Mouse (Mus musculus) embryonic facial prominence, embryonic 11.5 days (tissue): ENCODE measurements around the gene Gm2a. TPM values are rescaled to one million over a fixed set of nuclear protein-coding genes. Genes with fewer than 3 reads are reported as not detected.
"Not testable (repeated sequence)": the region's sequence is repeated elsewhere in the genome, so short reads cannot be mapped to it uniquely, and the experiment has no call there.

ENCODE experiments used
- ATAC-seq: fragments of 200-750 bp; cut with Nextera tagmentation; replicated peaks from 2 replicates; pipeline ENCODE4 v1.8.0; 2017; ENCODE audit warnings: low read depth; ENCODE audit not compliant: insufficient number of reproducible peaks, low FRiP score, low TSS enrichment
- DNase-seq: peaks from one replicate; pipeline ENCODE4 v3.0.0-alpha.2; 2015; ENCODE audit warnings: low spot score
- H3K27ac ChIP-seq: fragments of 300-500 bp; sonication (generic); replicated peaks from 2 replicates; pipeline ENCODE4 v1.5.1; 2014; ENCODE audit warnings: mild to moderate bottlenecking, low read depth, low read length, control low read depth
- H3K27me3 ChIP-seq: fragments of 300-500 bp; sonication (generic); 2 replicates; pipeline ENCODE4 v1.6.1; 2014; ENCODE audit warnings: mild to moderate bottlenecking, low read length, moderate library complexity, mixed read lengths; ENCODE audit not compliant: control insufficient read depth, insufficient read depth
- H3K36me3 ChIP-seq: fragments of 300-500 bp; sonication (generic); replicated peaks from 2 replicates; pipeline ENCODE4 v1.6.1; 2014; ENCODE audit warnings: low read depth, mild to moderate bottlenecking, low read length, moderate library complexity, mixed read lengths; ENCODE audit not compliant: control insufficient read depth, insufficient read depth
- H3K4me1 ChIP-seq: fragments of 300-500 bp; sonication (generic); 2 replicates; pipeline ENCODE4 v1.6.1; 2014; ENCODE audit warnings: low read length, mixed read lengths; ENCODE audit not compliant: control insufficient read depth, insufficient read depth
- H3K4me2 ChIP-seq: fragments of 300-500 bp; sonication (generic); 2 replicates; pipeline ENCODE4 v1.6.1; 2014; ENCODE audit warnings: low read depth, mild to moderate bottlenecking, control low read depth, low read length, moderate library complexity
- H3K4me3 ChIP-seq: fragments of 300-500 bp; sonication (generic); 2 replicates; pipeline ENCODE4 v1.5.1; 2014; ENCODE audit warnings: low read depth, low read length, control low read depth
- H3K9ac ChIP-seq: fragments of 300-500 bp; sonication (generic); replicated peaks from 2 replicates; pipeline ENCODE4 v1.6.1; 2014; ENCODE audit warnings: mild to moderate bottlenecking, control low read depth, low read length
- H3K9me3 ChIP-seq: fragments of 300-500 bp; sonication (generic); replicated peaks from 2 replicates; pipeline ENCODE4 v1.6.1; 2016; ENCODE audit warnings: mild to moderate bottlenecking, low read length, inconsistent platforms, mixed read lengths; ENCODE audit not compliant: control insufficient read depth
- WGBS: fragments of 180-500 bp; shearing (Covaris S2); extraction: QIAGEN DNeasy Blood & Tissue Kit; methylation state at CpG from one replicate; pipeline ENCODE4 v1.1.7; 2014; 5-methylcytosine and 5-hydroxymethylcytosine counted together
- polyA plus RNA-seq: library from polyadenylated mRNA; unstranded; fragments of >200 nt; fragmentation: Nextera tagmentation; extraction: Ambion mirVana; gene quantifications from 2 replicates; pipeline ENCODE4 v1.2.1, GENCODE M21; 2014

Gene Gm2a
- polyA plus RNA-seq, 1 experiment from 2014 or later, result 12.3 TPM

DNA sequence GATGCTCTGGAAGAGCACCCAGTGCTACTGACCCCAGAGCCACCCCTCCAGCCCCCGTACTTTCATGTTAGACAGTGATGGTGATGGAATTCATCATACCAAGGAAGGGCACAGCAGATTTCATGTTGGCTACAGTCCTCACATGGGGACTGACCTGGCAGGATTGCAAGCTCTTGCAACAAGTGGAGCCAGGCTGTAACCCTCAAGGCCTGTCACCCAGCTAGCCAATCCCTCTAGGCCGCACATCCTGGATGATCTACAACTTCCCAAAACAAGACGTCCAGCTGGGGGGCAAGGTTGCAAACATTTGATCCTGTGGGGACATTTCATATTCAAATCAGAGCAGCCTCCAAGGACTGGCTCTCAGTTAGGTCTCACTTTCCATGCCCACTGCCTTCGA lies 13.3 kb upstream of the Gm2a start:
- Histone ChIP-seq H3K9ac (no peak overlapping the region), H3K4me3 (no peak overlapping the region), H3K27me3 (no peaks in the 10 kb centered on the region), H3K27ac (no peak overlapping the region), H3K4me1 (no peaks in the 10 kb centered on the region), H3K36me3 (no peaks in the 10 kb centered on the region), H3K9me3 (no peaks in the 10 kb centered on the region), H3K4me2 (no peak overlapping the region)
- ATAC-seq (no peak), DNase-seq (no peak)
- WGBS, result 78% methylated on average over 4 of the region's 4 CpGs

DNA sequence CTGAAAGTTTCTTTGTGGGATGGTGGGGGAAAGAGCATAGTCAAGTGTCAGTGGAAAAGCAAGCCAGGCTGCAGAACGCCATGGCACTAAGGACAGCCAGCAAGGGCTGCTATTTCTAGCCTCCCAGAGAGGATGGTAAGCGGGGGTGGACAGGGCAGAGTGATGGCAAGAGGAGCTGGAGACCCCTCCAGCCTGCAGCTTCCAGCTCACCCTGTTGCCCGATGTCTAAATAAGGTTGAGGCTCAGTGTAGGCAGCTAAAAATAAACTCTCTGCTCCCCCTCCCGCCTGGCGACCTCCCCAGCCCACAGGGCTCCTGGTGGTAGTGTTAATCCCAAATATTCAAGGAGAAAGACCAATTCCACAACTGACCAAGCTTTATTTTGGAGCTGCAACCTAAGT lies 12.5 kb upstream of the Gm2a start:
- no peaks in the 10 kb centered on the region for H3K27me3 ChIP-seq
- ATAC-seq (no peak), DNase-seq (no peak)
- H3K4me2 ChIP-seq, result no peak overlapping the region
- no peak overlapping the region for H3K27ac ChIP-seq
- no peak overlapping the region for H3K9ac ChIP-seq
- no peaks in the 10 kb centered on the region for H3K4me1 ChIP-seq
- no peaks in the 10 kb centered on the region for H3K9me3 ChIP-seq
- WGBS, result 54% methylated on average over 5 of the region's 5 CpGs
- H3K36me3 ChIP-seq, result no peaks in the 10 kb centered on the region
- H3K4me3 ChIP-seq, result no peak overlapping the region

DNA sequence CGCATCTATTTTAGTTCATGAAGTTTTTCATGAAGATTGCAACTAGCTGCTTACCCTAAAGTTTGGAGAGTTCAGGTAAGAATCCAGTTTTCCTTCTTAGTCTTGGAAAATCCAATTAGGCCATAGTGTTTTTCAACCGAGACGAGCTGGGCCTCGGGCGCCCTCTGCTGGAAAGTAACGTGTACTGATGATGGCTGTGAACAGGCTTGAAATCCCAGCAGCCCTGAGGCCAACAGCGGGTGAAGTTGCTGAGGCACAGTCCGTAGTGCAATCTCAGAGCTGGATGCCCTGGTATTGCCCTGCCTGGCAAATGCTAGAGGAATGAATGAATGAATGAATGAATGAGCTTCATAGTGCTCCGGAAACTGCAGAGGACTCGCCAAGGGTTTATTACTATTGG lies 10.9 kb upstream of the Gm2a start:
- DNase-seq, result peak; percentile 87
- H3K27ac ChIP-seq, result no peak overlapping the region
- no peaks in the 10 kb centered on the region for H3K9me3 ChIP-seq
- H3K27me3 ChIP-seq, result no peaks in the 10 kb centered on the region
- no peak overlapping the region for H3K4me2 ChIP-seq
- no peaks in the 10 kb centered on the region for H3K4me1 ChIP-seq
- 4% methylated on average over 10 of the region's 10 CpGs for WGBS
- H3K36me3 ChIP-seq, result no peaks in the 10 kb centered on the region
- ATAC-seq, result no peak
- H3K4me3 ChIP-seq, result no peak overlapping the region
- H3K9ac ChIP-seq, result no peak overlapping the region

- no peak for DNase-seq
- no peaks in the 10 kb centered on the region for H3K36me3 ChIP-seq
- WGBS, result 73% methylated on average over 2 of the region's 2 CpGs
- H3K27me3 ChIP-seq, result no peaks in the 10 kb centered on the region
- no peak overlapping the region for H3K4me3 ChIP-seq
- no peak overlapping the region for H3K9ac ChIP-seq
- H3K4me1 ChIP-seq, result no peaks in the 10 kb centered on the region
- H3K27ac ChIP-seq, result no peak overlapping the region
- no peak for ATAC-seq
- no peaks in the 10 kb centered on the region for H3K9me3 ChIP-seq
- no peak overlapping the region for H3K4me2 ChIP-seq
These were observed 8.0 kb upstream of the Gm2a start for GRCm38 (mm10) chr11:55089892-55090291.

GRCm38 (mm10) chr11:55093096-55093495 lies 4.8 kb upstream of the Gm2a start:
- DNase-seq (no peak), ATAC-seq (no peak)
- Histone ChIP-seq H3K4me2 (no peak overlapping the region), H3K9ac (no peak overlapping the region), H3K9me3 (no peaks in the 10 kb centered on the region), H3K4me3 (no peak overlapping the region), H3K27me3 (no peaks in the 10 kb centered on the region), H3K27ac (no peak overlapping the region), H3K4me1 (no peaks in the 10 kb centered on the region), H3K36me3 (no peaks in the 10 kb centered on the region)
- WGBS, result 84% methylated on average over 7 of the region's 7 CpGs

DNA sequence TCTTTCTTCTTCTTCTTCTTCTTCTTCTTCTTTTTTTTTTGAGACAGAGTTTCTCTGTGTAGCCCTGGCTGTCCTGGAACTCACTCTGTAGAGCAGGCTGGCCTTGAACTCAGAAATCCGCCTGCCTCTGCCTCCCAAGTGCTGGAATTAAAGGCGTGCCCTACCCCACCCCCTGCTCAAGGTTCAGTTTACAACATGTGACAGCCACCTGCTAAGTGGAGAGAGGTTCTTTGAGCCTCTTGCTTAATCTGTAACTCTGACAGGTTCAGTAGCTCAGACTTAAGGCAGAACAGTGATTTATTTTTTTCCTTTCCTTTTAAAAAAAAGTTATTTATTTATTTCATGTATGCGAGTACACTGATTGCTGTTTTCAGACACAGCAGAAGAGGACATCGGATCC lies 1.6 kb upstream of the Gm2a start:
- 89% methylated on average over 4 of the region's 4 CpGs for WGBS
- ATAC-seq, result not testable (repeated sequence)

GRCm38 (mm10) chr11:55096731-55097462 lies 1.0 kb upstream of the Gm2a start:
- no peak overlapping the region for H3K9ac ChIP-seq
- no peak for ATAC-seq

More for the DNA sequence above, 1.6 kb upstream of the Gm2a start:
- DNase-seq, H3K27me3 ChIP-seq, H3K9ac ChIP-seq, H3K4me3 ChIP-seq, H3K4me2 ChIP-seq, H3K9me3 ChIP-seq, H3K36me3 ChIP-seq, H3K4me1 ChIP-seq, H3K27ac ChIP-seq: not testable (repeated sequence)

GRCm38 (mm10) chr11:55098189-55098915 lies 437 bp downstream of the Gm2a start:
- peak overlapping the region; percentile 84 for H3K4me2 ChIP-seq
- no peaks in the 10 kb centered on the region for H3K27me3 ChIP-seq
- H3K9ac ChIP-seq, result peak overlapping the region; percentile 69
- 15% methylated on average over 24 of the region's 24 CpGs for WGBS
- no peaks in the 10 kb centered on the region for H3K36me3 ChIP-seq
- ATAC-seq (no peak; the same call in 1 of the 2 replicates), DNase-seq (no peak)
- H3K4me1 ChIP-seq, result no peaks in the 10 kb centered on the region
- peak overlapping the region; percentile 53 for H3K4me3 ChIP-seq
- H3K9me3 ChIP-seq, result no peaks in the 10 kb centered on the region
- no peak overlapping the region for H3K27ac ChIP-seq

More at GRCm38 (mm10) chr11:55096731-55097462, 1.0 kb upstream of the Gm2a start:
- Histone ChIP-seq H3K9me3 (no peaks in the 10 kb centered on the region), H3K27me3 (no peaks in the 10 kb centered on the region), H3K36me3 (no peaks in the 10 kb centered on the region), H3K4me3 (peak overlapping the region; percentile 19), H3K4me2 (peak overlapping the region; percentile 21), H3K27ac (no peak overlapping the region), H3K4me1 (no peaks in the 10 kb centered on the region)
- 33% methylated on average over 11 of the region's 11 CpGs for WGBS
- no peak for DNase-seq
